Mouse (Mus musculus) embryonic facial prominence, embryonic 11.5 days (tissue): ENCODE results near the gene Prkcg. TPM values are rescaled to one million over a fixed set of nuclear protein-coding genes. Genes with fewer than 3 reads are reported as not detected.

Source experiments
- ATAC-seq: fragments of 200-750 bp; cut with Nextera tagmentation; replicated peaks from 2 replicates; pipeline ENCODE4 v1.8.0; 2017; ENCODE audit warnings: low read depth; ENCODE audit not compliant: insufficient number of reproducible peaks, low FRiP score, low TSS enrichment
- DNase-seq: peaks from one replicate; pipeline ENCODE4 v3.0.0-alpha.2; 2015; ENCODE audit warnings: low spot score
- H3K27ac ChIP-seq: fragments of 300-500 bp; sonication (generic); replicated peaks from 2 replicates; pipeline ENCODE4 v1.5.1; 2014; ENCODE audit warnings: mild to moderate bottlenecking, low read depth, low read length, control low read depth
- H3K27me3 ChIP-seq: fragments of 300-500 bp; sonication (generic); 2 replicates; pipeline ENCODE4 v1.6.1; 2014; ENCODE audit warnings: mild to moderate bottlenecking, low read length, moderate library complexity, mixed read lengths; ENCODE audit not compliant: control insufficient read depth, insufficient read depth
- H3K36me3 ChIP-seq: fragments of 300-500 bp; sonication (generic); replicated peaks from 2 replicates; pipeline ENCODE4 v1.6.1; 2014; ENCODE audit warnings: low read depth, mild to moderate bottlenecking, low read length, moderate library complexity, mixed read lengths; ENCODE audit not compliant: control insufficient read depth, insufficient read depth
- H3K4me1 ChIP-seq: fragments of 300-500 bp; sonication (generic); 2 replicates; pipeline ENCODE4 v1.6.1; 2014; ENCODE audit warnings: low read length, mixed read lengths; ENCODE audit not compliant: control insufficient read depth, insufficient read depth
- H3K4me2 ChIP-seq: fragments of 300-500 bp; sonication (generic); 2 replicates; pipeline ENCODE4 v1.6.1; 2014; ENCODE audit warnings: low read depth, mild to moderate bottlenecking, control low read depth, low read length, moderate library complexity
- H3K4me3 ChIP-seq: fragments of 300-500 bp; sonication (generic); 2 replicates; pipeline ENCODE4 v1.5.1; 2014; ENCODE audit warnings: low read depth, low read length, control low read depth
- H3K9ac ChIP-seq: fragments of 300-500 bp; sonication (generic); replicated peaks from 2 replicates; pipeline ENCODE4 v1.6.1; 2014; ENCODE audit warnings: mild to moderate bottlenecking, control low read depth, low read length
- H3K9me3 ChIP-seq: fragments of 300-500 bp; sonication (generic); replicated peaks from 2 replicates; pipeline ENCODE4 v1.6.1; 2016; ENCODE audit warnings: mild to moderate bottlenecking, low read length, inconsistent platforms, mixed read lengths; ENCODE audit not compliant: control insufficient read depth
- WGBS: fragments of 180-500 bp; shearing (Covaris S2); extraction: QIAGEN DNeasy Blood & Tissue Kit; methylation state at CpG from one replicate; pipeline ENCODE4 v1.1.7; 2014; 5-methylcytosine and 5-hydroxymethylcytosine counted together
- polyA plus RNA-seq: library from polyadenylated mRNA; unstranded; fragments of >200 nt; fragmentation: Nextera tagmentation; extraction: Ambion mirVana; gene quantifications from 2 replicates; pipeline ENCODE4 v1.2.1, GENCODE M21; 2014

Gene Prkcg
- polyA plus RNA-seq, 1 experiment from 2014 or later, result 0.39 TPM

DNA sequence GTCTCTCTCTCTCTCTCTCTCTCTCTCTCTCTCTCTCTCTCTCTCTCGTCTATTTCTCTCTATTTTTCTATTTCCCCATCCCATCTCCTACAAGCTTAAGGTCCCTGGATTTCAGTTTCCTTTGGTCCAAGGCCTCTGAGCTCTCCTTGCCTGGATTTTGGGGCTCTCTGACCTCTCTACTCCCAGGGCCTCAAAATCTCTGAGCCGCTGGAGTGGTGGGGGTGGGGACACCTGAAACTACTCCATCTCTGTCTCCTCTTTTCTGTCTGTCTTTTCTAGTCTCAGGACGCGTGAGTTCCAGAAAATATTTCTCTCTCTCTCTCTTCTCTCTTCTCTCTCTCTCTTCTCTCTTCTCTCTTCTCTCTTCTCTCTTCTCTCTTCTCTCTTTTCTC is 43.2 kb downstream of the Prkcg start:
- Histone ChIP-seq H3K9ac (no peak overlapping the region; the same call in 1 of the 2 replicates), H3K27ac (peak overlapping the region; percentile 66; the same call in 1 of the 2 replicates), H3K36me3 (no peaks in the 10 kb centered on the region), H3K9me3 (no peaks in the 10 kb centered on the region), H3K4me2 (peak overlapping the region; percentile 68), H3K27me3 (no peaks in the 10 kb centered on the region), H3K4me1 (no peaks in the 10 kb centered on the region), H3K4me3 (peak overlapping the region; percentile 66)
- ATAC-seq (peak; percentile 7; the same call in 1 of the 2 replicates), DNase-seq (no peak)
- WGBS, result 1% methylated on average over 4 of the region's 4 CpGs

- peak; percentile 83 for DNase-seq
- WGBS, result under 1% methylated on average over 58 of the region's 65 CpGs
- Histone ChIP-seq H3K27ac (peak within 1 kb of the TSS; percentile 70), H3K4me2 (peak within 1 kb of the TSS; percentile 68), H3K36me3 (no peaks in the 10 kb centered on the region), H3K9me3 (no peaks in the 10 kb centered on the region), H3K9ac (peak within 1 kb of the TSS; percentile 74), H3K4me3 (peak within 1 kb of the TSS; percentile 66), H3K4me1 (no peaks in the 10 kb centered on the region), H3K27me3 (no peaks in the 10 kb centered on the region)
- peak; percentile 69 for ATAC-seq
These were observed 43.9 kb downstream of the Prkcg start, which contains the start of gene Cacng7 for GRCm38 (mm10) chr7:3332619-3333521. TSS of gene Cacng7 (plus strand) at chr7:3332955.

GRCm38 (mm10) chr7:3333542-3333941 is 44.6 kb downstream of the Prkcg start:
- DNase-seq (peak; percentile 4), ATAC-seq (no peak)
- peak overlapping the region; percentile 68 for H3K4me2 ChIP-seq
- peak overlapping the region; percentile 74 for H3K9ac ChIP-seq
- H3K9me3 ChIP-seq, result no peaks in the 10 kb centered on the region
- H3K27me3 ChIP-seq, result no peaks in the 10 kb centered on the region
- H3K4me3 ChIP-seq, result peak overlapping the region; percentile 66
- H3K27ac ChIP-seq, result peak overlapping the region; percentile 70; the same call in 1 of the 2 replicates
- WGBS, result 9% methylated on average over 5 of the region's 5 CpGs
- H3K4me1 ChIP-seq, result no peaks in the 10 kb centered on the region
- H3K36me3 ChIP-seq, result no peaks in the 10 kb centered on the region

DNA sequence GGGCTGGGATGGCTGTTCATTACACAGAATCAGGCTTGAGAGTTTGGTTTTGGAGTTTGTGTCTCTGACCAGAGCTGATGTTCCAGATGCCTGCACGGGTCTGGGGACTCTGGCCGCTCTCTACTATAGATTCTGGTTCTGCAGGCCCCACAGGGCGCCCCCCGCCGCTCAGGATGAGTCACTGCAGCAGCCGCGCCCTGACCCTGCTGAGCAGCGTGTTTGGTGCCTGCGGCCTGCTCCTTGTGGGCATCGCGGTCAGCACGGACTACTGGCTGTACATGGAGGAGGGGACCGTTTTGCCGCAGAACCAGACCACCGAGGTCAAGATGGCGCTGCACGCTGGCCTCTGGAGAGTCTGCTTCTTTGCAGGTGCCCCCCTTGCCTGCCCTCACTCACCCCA is 47.4 kb downstream of the Prkcg start:
- no peak overlapping the region for H3K4me3 ChIP-seq
- WGBS, result 71% methylated on average over 17 of the region's 17 CpGs
- no peak overlapping the region for H3K27ac ChIP-seq
- DNase-seq, result no peak
- H3K4me2 ChIP-seq, result no peak overlapping the region
- no peaks in the 10 kb centered on the region for H3K9me3 ChIP-seq
- no peaks in the 10 kb centered on the region for H3K36me3 ChIP-seq
- H3K4me1 ChIP-seq, result no peaks in the 10 kb centered on the region
- H3K9ac ChIP-seq, result no peak overlapping the region
- H3K27me3 ChIP-seq, result no peaks in the 10 kb centered on the region
- ATAC-seq, result no peak

GRCm38 (mm10) chr7:3338286-3338935 is 49.4 kb downstream of the Prkcg start:
- 83% methylated on average over 11 of the region's 11 CpGs for WGBS
- DNase-seq, result no peak

DNA sequence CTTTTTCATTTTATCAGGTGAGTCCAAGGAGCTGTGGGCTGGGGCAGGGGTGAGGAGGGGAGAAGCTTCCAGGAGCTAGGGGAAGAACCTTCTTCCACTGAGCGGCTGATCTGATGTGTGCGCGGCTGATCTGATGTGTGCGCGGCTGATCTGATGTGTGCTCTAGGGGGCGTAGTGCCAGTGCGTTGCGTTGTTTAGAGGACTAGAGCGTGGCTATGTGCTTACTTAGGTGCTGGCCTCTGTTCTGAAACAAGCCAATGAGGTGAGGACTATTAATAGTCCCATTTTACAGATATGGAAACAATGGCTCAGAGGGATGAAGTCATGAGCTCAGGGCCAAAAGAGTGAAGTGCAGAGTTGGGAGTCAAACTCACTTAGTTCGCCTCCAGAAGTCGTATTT is 50.0 kb downstream of the Prkcg start:
- H3K4me1 ChIP-seq, result no peaks in the 10 kb centered on the region
- WGBS, result 85% methylated on average over 11 of the region's 11 CpGs
- no peaks in the 10 kb centered on the region for H3K9me3 ChIP-seq
- H3K27me3 ChIP-seq, result no peaks in the 10 kb centered on the region
- no peak overlapping the region for H3K9ac ChIP-seq
- H3K27ac ChIP-seq, result no peak overlapping the region
- no peaks in the 10 kb centered on the region; the same call in 1 of the 2 replicates for H3K36me3 ChIP-seq
- no peak for DNase-seq
- H3K4me3 ChIP-seq, result no peak overlapping the region
- no peak for ATAC-seq
- no peak overlapping the region for H3K4me2 ChIP-seq

More at GRCm38 (mm10) chr7:3338286-3338935, 49.4 kb downstream of the Prkcg start:
- no peak overlapping the region for H3K9ac ChIP-seq
- no peaks in the 10 kb centered on the region for H3K27me3 ChIP-seq
- H3K4me1 ChIP-seq, result no peaks in the 10 kb centered on the region
- no peak overlapping the region for H3K27ac ChIP-seq
- no peak for ATAC-seq
- H3K4me3 ChIP-seq, result no peak overlapping the region
- no peak overlapping the region for H3K4me2 ChIP-seq
- no peaks in the 10 kb centered on the region for H3K9me3 ChIP-seq
- H3K36me3 ChIP-seq, result no peaks in the 10 kb centered on the region

GRCm38 (mm10) chr7:3343861-3344260 is 54.9 kb downstream of the Prkcg start:
- no peaks in the 10 kb centered on the region for H3K4me1 ChIP-seq
- H3K36me3 ChIP-seq, result peaks cover 4% of the 10 kb centered on the region; the same call in 1 of the 2 replicates
- DNase-seq, result no peak
- H3K4me3 ChIP-seq, result no peak overlapping the region
- no peak overlapping the region for H3K27ac ChIP-seq
- ATAC-seq, result no peak
- 86% methylated on average over 3 of the region's 3 CpGs for WGBS
- H3K9ac ChIP-seq, result no peak overlapping the region
- no peak overlapping the region for H3K4me2 ChIP-seq
- no peaks in the 10 kb centered on the region for H3K9me3 ChIP-seq
- H3K27me3 ChIP-seq, result no peaks in the 10 kb centered on the region

DNA sequence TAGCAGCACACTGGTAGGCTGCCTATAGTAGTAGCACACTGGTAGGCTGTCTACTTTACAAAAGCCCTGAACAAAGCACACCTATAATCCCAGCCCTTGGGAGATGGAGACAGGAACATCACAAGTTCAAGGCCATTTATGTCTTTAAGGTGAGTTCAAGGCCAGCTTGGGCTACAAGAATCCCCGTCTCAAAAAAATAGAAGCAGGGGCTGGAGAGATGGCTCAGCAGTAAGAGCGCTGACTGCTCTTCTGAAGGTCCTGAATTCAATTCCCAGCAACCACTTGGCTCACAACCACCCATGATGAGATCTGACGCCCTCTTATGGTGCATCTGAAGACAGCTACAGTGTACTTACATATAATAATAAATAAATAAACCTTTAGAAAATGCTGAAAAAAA is 56.3 kb downstream of the Prkcg start:
- ATAC-seq (no peak), DNase-seq (no peak)
- no peak overlapping the region for H3K27ac ChIP-seq
- peaks cover 7% of the 10 kb centered on the region for H3K36me3 ChIP-seq
- no peaks in the 10 kb centered on the region for H3K27me3 ChIP-seq
- H3K9me3 ChIP-seq, result no peaks in the 10 kb centered on the region
- no peak overlapping the region for H3K4me2 ChIP-seq
- H3K4me3 ChIP-seq, result no peak overlapping the region
- H3K4me1 ChIP-seq, result no peaks in the 10 kb centered on the region
- no peak overlapping the region for H3K9ac ChIP-seq
- WGBS, result 89% methylated on average over 3 of the region's 3 CpGs
